Mouse (Mus musculus): ENCODE data around the gene Vmn2r25. TPM values are rescaled to one million over a fixed set of nuclear protein-coding genes. Genes with fewer than 3 reads are reported as not detected.

Gene Vmn2r25
- polyA plus RNA-seq (2014; fragmentation: Illumina TruSeq; extraction: RNeasy Lipid Tissue Mini Kit (QIAGEN cat#74804); ENCODE audit: low read depth, low replicate concordance) = not detected

GRCm38 (mm10) chr6:123853363-123853762, at the start of gene Vmn2r25:
Gene Vmn2r25 (minus strand): TSS chr6:123853463.

GRCm38 (mm10) chr6:123778579-123778978, 74.7 kb downstream of the Vmn2r25 start, which contains the start of gene Vmn2r24:
Gene Vmn2r24 (plus strand): TSS chr6:123778879.

Other genes starting within 250 kb of the Vmn2r25 start
- gene Vmn2r22, start 202.7 kb downstream of the Vmn2r25 start, polyA plus RNA-seq (2014; fragmentation: Illumina TruSeq; extraction: RNeasy Lipid Tissue Mini Kit (QIAGEN cat#74804); ENCODE audit: low read depth, low replicate concordance) = not detected
- gene Vmn2r23, start 150.8 kb downstream of the Vmn2r25 start, polyA plus RNA-seq (2014; fragmentation: Illumina TruSeq; extraction: RNeasy Lipid Tissue Mini Kit (QIAGEN cat#74804); ENCODE audit: low read depth, low replicate concordance) = not detected
- gene Vmn2r24, start 74.6 kb downstream of the Vmn2r25 start, polyA plus RNA-seq (2014; fragmentation: Illumina TruSeq; extraction: RNeasy Lipid Tissue Mini Kit (QIAGEN cat#74804); ENCODE audit: low read depth, low replicate concordance) = not detected
- not detected for gene Vmn2r26, start 171.1 kb upstream of the Vmn2r25 start, polyA plus RNA-seq (2014; fragmentation: Illumina TruSeq; extraction: RNeasy Lipid Tissue Mini Kit (QIAGEN cat#74804); ENCODE audit: low read depth, low replicate concordance)